Mouse (Mus musculus) forebrain, embryonic 14.5 days (tissue): ENCODE measurements around the gene Agmat. TPM values are rescaled to one million over a fixed set of nuclear protein-coding genes. Genes with fewer than 3 reads are reported as not detected.

Experiments used
- ATAC-seq: fragments of 200-750 bp; cut with Nextera tagmentation; 2 replicates; pipeline ENCODE4 v1.8.0; 2017; ENCODE audit warnings: mild to moderate bottlenecking, moderate library complexity
- DNase-seq: peaks from one replicate; pipeline ENCODE4 v3.0.0-alpha.2; 2015; ENCODE audit warnings: low spot score
- H3K27ac ChIP-seq: fragments of 300-500 bp; sonication (generic); 2 replicates; pipeline ENCODE4 v1.5.1; 2014; ENCODE audit warnings: low read depth, mild to moderate bottlenecking, control low read depth, low read length, moderate library complexity
- H3K27me3 ChIP-seq: fragments of 300-500 bp; sonication (generic); replicated peaks from 2 replicates; pipeline ENCODE4 v1.6.1; 2014; ENCODE audit warnings: low read length, control low read depth, mixed read lengths; ENCODE audit not compliant: control insufficient read depth, insufficient read depth
- H3K36me3 ChIP-seq: fragments of 300-500 bp; sonication (generic); 2 replicates; pipeline ENCODE4 v1.6.1; 2014; ENCODE audit warnings: low read length, control low read depth; ENCODE audit not compliant: control insufficient read depth, insufficient read depth
- H3K4me1 ChIP-seq: fragments of 300-500 bp; sonication (generic); 2 replicates; pipeline ENCODE4 v1.6.1; 2014; ENCODE audit warnings: antibody characterized with exemption, low read length, control low read depth; ENCODE audit not compliant: control insufficient read depth, insufficient read depth
- H3K4me2 ChIP-seq: fragments of 300-500 bp; sonication (generic); 2 replicates; pipeline ENCODE4 v1.6.1; 2014; ENCODE audit warnings: mild to moderate bottlenecking, control low read depth, low read length
- H3K4me3 ChIP-seq: fragments of 300-500 bp; sonication (generic); 2 replicates; pipeline ENCODE4 v1.5.1; 2014; ENCODE audit warnings: low read depth, low read length, control low read depth
- H3K9ac ChIP-seq: fragments of 300-500 bp; sonication (generic); 2 replicates; pipeline ENCODE4 v1.6.1; 2014; ENCODE audit warnings: mild to moderate bottlenecking, low read length, control low read depth, moderate library complexity
- H3K9me3 ChIP-seq: fragments of 300-500 bp; sonication (generic); replicated peaks from 2 replicates; pipeline ENCODE4 v1.6.1; 2016; ENCODE audit warnings: low read length, control low read depth, mixed read lengths; ENCODE audit not compliant: control insufficient read depth
- whole genome bisulfite sequencing: fragments of 180-500 bp; shearing (Covaris S2); extraction: QIAGEN DNeasy Blood & Tissue Kit; methylation state at CpG from one replicate; pipeline ENCODE4 v1.1.7; 2014; 5-methylcytosine and 5-hydroxymethylcytosine counted together
- polyA plus RNA-seq: library from polyadenylated mRNA; unstranded; fragments of >200 nt; fragmentation: Nextera tagmentation; extraction: Ambion mirVana; gene quantifications from 2 replicates; pipeline ENCODE4 v1.2.1, GENCODE M21; 2014

Gene Agmat
- polyA plus RNA-seq, result not detected in 2 replicates

DNA sequence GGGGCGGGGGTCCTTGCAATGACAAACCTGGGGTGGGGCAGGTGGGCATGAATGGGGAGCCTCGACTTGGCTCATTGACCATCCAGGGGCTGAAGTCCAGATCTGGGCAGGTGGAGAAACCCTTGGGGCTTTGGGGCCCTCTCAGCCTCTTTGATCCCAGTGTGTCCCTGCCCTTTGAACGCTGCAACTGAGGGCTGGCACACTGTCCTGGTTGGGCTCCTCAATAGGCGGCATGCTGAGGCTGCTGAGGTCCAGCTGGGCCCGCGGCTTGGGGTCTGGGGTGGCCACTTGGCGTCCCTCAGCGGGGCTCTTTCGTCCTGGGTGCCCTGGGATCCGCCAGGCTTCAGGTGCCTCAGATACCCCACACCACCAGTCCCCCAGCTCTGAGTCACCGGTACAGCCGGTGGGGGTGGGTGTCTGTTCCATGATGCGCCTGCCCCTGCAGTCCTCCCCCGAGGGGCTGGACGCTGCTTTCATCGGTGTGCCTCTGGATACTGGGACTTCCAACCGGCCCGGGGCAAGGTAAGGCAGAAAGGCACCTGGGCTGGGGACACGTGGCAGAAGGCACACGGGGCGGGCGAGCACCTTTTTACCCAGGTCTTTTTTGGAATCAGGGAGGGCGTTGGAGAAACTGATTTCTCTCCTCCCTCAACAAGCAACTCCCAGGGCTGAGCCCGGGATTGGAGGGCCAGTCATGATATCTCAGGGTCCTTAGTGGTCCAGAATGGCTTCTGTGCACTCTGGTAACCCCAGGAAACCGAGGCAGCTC, at the start of gene Agmat:
Agmat (plus strand) TSS at position 95 of the 769 bp plus-strand sequence.
- ATAC-seq (no peak), DNase-seq (no peak)
- Histone ChIP-seq H3K9me3 (no peaks in the 10 kb centered on the region), H3K36me3 (no peaks in the 10 kb centered on the region), H3K27ac (no peak within 1 kb of the TSS), H3K4me1 (no peaks in the 10 kb centered on the region), H3K4me3 (no peak within 1 kb of the TSS), H3K4me2 (no peak within 1 kb of the TSS), H3K27me3 (no peaks in the 10 kb centered on the region), H3K9ac (no peak within 1 kb of the TSS)
- 25% methylated on average over 25 of the region's 25 CpGs for WGBS

- Histone ChIP-seq H3K4me3 (no peak overlapping the region), H3K9ac (no peak overlapping the region), H3K27ac (peak overlapping the region; percentile 58; the same call in 1 of the 2 replicates), H3K9me3 (no peaks in the 10 kb centered on the region), H3K4me1 (no peaks in the 10 kb centered on the region), H3K27me3 (no peaks in the 10 kb centered on the region), H3K36me3 (peaks cover 93% of the 10 kb centered on the region), H3K4me2 (no peak overlapping the region)
- no peak for DNase-seq
- 93% methylated on average over 2 of the region's 2 CpGs for WGBS
- ATAC-seq, result no peak
Measured at GRCm38 (mm10) chr4:141704625-141705024, 41.8 kb upstream of the Agmat start.

DNA sequence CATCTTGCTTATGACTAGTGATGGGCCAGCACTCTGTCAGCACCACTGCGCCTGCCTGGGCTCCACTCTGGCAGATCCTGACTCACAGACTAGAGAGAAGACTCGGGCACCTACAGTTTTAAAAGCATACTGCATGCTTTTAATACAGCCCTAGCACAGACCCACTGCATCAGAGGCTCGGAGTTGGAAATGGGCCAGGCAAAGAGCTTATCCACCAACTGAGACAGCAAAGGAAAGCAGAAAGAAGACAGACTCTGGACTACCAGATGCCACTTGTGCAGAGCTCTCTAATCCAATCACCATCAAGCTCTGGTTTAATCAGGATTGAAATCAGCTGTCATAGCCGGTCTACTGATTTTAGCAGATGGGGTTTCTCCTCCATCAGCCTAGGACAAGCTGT, 41.1 kb upstream of the Agmat start:
- ATAC-seq (peak; percentile 94), DNase-seq (peak; percentile 78)
- H3K4me2 ChIP-seq, result no peak overlapping the region
- H3K9me3 ChIP-seq, result no peaks in the 10 kb centered on the region
- peaks cover 96% of the 10 kb centered on the region for H3K36me3 ChIP-seq
- no peak overlapping the region for H3K4me3 ChIP-seq
- H3K27me3 ChIP-seq, result no peaks in the 10 kb centered on the region
- H3K9ac ChIP-seq, result no peak overlapping the region
- WGBS, result 69% methylated on average over 4 of the region's 4 CpGs
- peak overlapping the region; percentile 58; the same call in 1 of the 2 replicates for H3K27ac ChIP-seq
- H3K4me1 ChIP-seq, result no peaks in the 10 kb centered on the region

GRCm38 (mm10) chr4:141708005-141708404, 38.5 kb upstream of the Agmat start:
- Histone ChIP-seq H3K36me3 (peaks cover 95% of the 10 kb centered on the region), H3K27me3 (no peaks in the 10 kb centered on the region), H3K27ac (no peak overlapping the region), H3K4me3 (no peak overlapping the region), H3K9ac (no peak overlapping the region), H3K9me3 (no peaks in the 10 kb centered on the region), H3K4me1 (no peaks in the 10 kb centered on the region), H3K4me2 (no peak overlapping the region)
- 94% methylated on average over 7 of the region's 7 CpGs for WGBS
- no peak for ATAC-seq
- no peak for DNase-seq

GRCm38 (mm10) chr4:141708971-141709370, 37.5 kb upstream of the Agmat start:
- Histone ChIP-seq H3K27me3 (no peaks in the 10 kb centered on the region), H3K4me1 (no peaks in the 10 kb centered on the region), H3K9me3 (no peaks in the 10 kb centered on the region), H3K27ac (no peak overlapping the region), H3K4me3 (no peak overlapping the region), H3K4me2 (no peak overlapping the region), H3K9ac (no peak overlapping the region), H3K36me3 (peaks cover 89% of the 10 kb centered on the region)
- no peak for ATAC-seq
- no peak for DNase-seq
- WGBS, result 95% methylated on average over 2 of the region's 2 CpGs

- Histone ChIP-seq H3K36me3 (peaks cover 66% of the 10 kb centered on the region), H3K27me3 (no peaks in the 10 kb centered on the region), H3K27ac (no peak overlapping the region), H3K9ac (no peak overlapping the region), H3K4me3 (no peak overlapping the region), H3K4me2 (no peak overlapping the region), H3K4me1 (no peaks in the 10 kb centered on the region), H3K9me3 (no peaks in the 10 kb centered on the region)
- 96% methylated on average over 1 of the region's 1 CpGs for WGBS
- ATAC-seq, result no peak
- DNase-seq, result no peak
Measured at GRCm38 (mm10) chr4:141711250-141711649, 35.2 kb upstream of the Agmat start.

- 90% methylated on average over 5 of the region's 5 CpGs for WGBS
- H3K4me2 ChIP-seq, result no peak overlapping the region
- ATAC-seq (no peak), DNase-seq (no peak)
- no peaks in the 10 kb centered on the region for H3K4me1 ChIP-seq
- H3K9me3 ChIP-seq, result no peaks in the 10 kb centered on the region
- H3K27ac ChIP-seq, result no peak overlapping the region
- no peaks in the 10 kb centered on the region for H3K27me3 ChIP-seq
- H3K9ac ChIP-seq, result no peak overlapping the region
- no peak overlapping the region for H3K4me3 ChIP-seq
- peaks cover 42% of the 10 kb centered on the region for H3K36me3 ChIP-seq
Measured at GRCm38 (mm10) chr4:141713598-141714142, 32.8 kb upstream of the Agmat start.

GRCm38 (mm10) chr4:141715027-141715426, 31.4 kb upstream of the Agmat start:
- Histone ChIP-seq H3K27me3 (no peaks in the 10 kb centered on the region), H3K36me3 (peaks cover 32% of the 10 kb centered on the region), H3K9me3 (no peaks in the 10 kb centered on the region), H3K27ac (no peak overlapping the region), H3K9ac (no peak overlapping the region), H3K4me1 (no peaks in the 10 kb centered on the region), H3K4me2 (no peak overlapping the region), H3K4me3 (no peak overlapping the region)
- WGBS, result 83% methylated on average over 2 of the region's 2 CpGs
- DNase-seq (no peak), ATAC-seq (no peak)

DNA sequence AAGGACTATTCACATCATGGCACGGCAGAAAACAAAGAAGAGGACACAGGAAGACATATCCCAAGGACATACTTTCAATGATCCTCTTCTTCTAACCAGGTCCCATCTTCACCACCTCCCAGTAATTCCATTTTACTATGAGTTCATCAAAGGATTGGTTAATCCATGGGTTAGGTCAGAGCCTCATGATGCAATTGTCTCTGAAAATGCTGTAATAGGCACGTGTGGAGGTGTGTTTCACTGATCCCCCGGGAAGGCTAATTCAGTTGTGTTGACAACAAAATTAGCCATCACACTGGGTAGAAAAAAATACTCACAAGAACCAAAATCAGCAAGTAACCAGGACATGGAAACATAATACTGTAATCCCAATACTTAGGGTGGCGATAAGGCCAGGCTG, 28.8 kb upstream of the Agmat start:
- H3K27me3 ChIP-seq, result no peaks in the 10 kb centered on the region
- H3K9ac ChIP-seq, result no peak overlapping the region
- 85% methylated on average over 4 of the region's 4 CpGs for WGBS
- peaks cover 13% of the 10 kb centered on the region for H3K4me1 ChIP-seq
- ATAC-seq, result no peak
- H3K4me2 ChIP-seq, result no peak overlapping the region
- no peak overlapping the region for H3K4me3 ChIP-seq
- H3K36me3 ChIP-seq, result 0 out of 2 replicates have a peak, but pooled peaks cover 11% of the 10 kb centered on the region
- no peaks in the 10 kb centered on the region for H3K9me3 ChIP-seq
- DNase-seq, result no peak
- H3K27ac ChIP-seq, result no peak overlapping the region
